Mouse (Mus musculus): Measurements from ENCODE around the gene Pip4p1. TPM values are rescaled to one million over a fixed set of nuclear protein-coding genes. Genes with fewer than 3 reads are reported as not detected.
"Not testable (repeated sequence)": the region's sequence is repeated elsewhere in the genome, so short reads cannot be mapped to it uniquely, and the experiment has no call there.

Gene Pip4p1
- 10 to 100 TPM; 77.4 to 86.4 TPM for total RNA-seq (2021)
- long read RNA-seq, experiment 1, transcript Pip4p1-201 (7 exons, 1,594 nt): minor isoform, 10 of 31 reads
- long read RNA-seq, experiment 1, transcript Pip4p1-205 (7 exons, 2,755 nt): major isoform, 14 of 31 reads
- long read RNA-seq, experiment 1, partial matches to known transcripts: 2 of 31 reads
- long read RNA-seq, experiment 1, other reads (novel, unspliced or antisense): 5 of 31 reads
- long read RNA-seq, experiment 2, transcript Pip4p1-205 (7 exons, 2,755 nt): major isoform, 15 of 42 reads
- long read RNA-seq, experiment 2, transcript Pip4p1-201 (7 exons, 1,594 nt): minor isoform, 12 of 42 reads
- long read RNA-seq, experiment 2, partial matches to known transcripts: 4 of 42 reads
- long read RNA-seq, experiment 2, other reads (novel, unspliced or antisense): 11 of 42 reads

DNA sequence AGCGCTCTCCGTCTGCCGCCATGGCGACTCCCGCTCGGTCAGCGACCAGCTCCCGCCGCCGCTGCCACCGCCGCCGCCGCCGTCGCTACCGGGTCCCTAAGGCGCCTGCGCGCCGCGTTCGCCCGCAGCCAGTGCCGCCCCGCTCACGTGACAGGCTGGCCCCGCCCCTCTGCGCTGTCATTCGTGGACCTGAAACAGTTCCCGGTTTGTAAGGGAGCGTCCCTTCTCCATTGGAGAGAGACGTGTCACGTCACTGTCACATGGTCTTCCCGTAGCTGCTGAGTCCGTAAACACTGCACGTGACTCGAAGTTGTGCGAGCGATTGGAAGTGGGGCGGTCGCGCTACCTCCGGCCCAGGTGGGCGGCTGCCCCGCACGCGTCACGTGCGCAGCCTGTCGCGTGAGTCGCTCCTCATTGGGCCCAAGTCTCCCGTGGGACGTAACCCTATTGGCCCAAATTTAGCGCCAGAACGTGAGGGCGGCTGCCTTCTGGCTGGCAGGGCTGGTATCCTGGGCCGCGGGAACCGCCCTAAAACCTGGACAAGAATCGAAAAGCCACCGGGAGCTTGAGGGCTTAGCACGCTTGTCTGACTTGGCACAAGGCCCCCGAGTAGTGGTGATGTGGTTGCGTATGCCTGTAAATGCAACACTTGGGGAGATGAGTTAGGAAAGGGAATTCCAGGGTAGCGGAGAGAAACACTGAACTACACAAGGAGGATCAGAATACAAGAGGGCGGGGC is at the start of gene Pip4p1, which contains the start of gene Pnp:
Gene Pip4p1 (minus strand): TSS at position 103 of the 739 bp plus-strand sequence.
Gene Pnp (plus strand): TSS at position 329 of the 739 bp plus-strand sequence.
- peak; percentile 98 to 99 for DNase-seq (ENCODE audit: low spot score in 2 of 2)

DNA sequence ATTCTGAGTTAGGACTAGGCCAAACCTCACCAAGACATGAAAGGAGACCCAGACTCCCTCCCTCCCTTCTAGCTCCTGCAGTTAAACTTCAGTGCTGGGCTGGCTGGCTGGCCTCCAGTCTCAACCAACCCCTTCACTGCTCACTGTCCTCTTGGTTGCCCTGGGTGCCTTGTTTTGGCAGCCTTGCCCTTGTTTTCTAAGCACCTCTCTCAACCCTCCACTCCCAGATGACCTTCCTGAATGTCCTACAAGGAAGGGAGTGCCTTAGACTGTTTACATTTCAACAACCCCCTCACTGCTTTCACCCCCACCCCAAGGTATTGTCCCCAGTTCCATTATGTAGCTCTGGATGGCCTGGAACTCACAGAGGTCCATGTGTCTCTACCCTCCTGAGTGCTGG is 49.0 kb upstream of the Pip4p1 start:
- DNase-seq (ENCODE audit: low spot score in 2 of 2): no peak

DNA sequence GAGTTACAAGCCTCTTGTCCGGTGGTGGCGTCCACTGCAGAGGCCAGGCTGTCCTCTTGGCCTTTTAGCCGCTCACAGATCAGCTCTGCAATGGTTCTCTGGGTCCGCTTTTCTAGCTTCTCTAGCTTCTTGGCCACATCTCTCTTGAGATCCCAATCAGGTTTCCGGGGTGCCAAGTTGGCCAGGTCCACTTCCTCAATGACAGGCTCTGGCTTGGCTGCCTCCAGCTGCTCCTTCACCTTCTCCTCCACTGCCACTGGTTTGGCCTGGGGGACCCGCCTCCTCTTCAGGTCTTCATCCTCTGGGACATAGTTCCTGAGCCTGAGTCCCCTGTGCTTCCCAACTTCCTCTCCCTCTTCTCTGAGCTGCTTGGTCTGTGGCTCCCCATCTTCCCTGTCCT is 47.8 kb upstream of the Pip4p1 start:
- DNase-seq (ENCODE audit: low spot score in 2 of 2): not testable (repeated sequence)

DNA sequence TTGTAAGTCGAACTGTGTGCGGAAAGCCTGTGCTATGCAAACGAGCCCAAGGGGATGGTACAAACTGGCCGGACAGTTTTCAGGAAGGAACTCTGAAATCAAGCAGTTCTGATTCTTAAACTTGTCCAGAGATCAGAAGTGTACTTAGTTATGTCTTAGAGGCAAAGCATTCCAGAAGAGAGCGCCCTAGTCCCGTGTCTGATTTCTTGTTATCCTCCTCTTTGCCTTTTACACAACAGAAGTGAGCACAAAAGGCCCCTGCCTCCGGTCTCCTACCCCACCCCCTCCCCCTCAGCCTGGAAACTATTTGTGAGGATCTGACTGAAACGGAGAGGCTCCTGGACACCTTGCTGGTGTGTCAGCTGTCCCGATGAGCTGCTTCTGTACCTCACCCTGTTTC is 46.0 kb upstream of the Pip4p1 start:
- no peak for DNase-seq (ENCODE audit: low spot score in 2 of 2)

DNA sequence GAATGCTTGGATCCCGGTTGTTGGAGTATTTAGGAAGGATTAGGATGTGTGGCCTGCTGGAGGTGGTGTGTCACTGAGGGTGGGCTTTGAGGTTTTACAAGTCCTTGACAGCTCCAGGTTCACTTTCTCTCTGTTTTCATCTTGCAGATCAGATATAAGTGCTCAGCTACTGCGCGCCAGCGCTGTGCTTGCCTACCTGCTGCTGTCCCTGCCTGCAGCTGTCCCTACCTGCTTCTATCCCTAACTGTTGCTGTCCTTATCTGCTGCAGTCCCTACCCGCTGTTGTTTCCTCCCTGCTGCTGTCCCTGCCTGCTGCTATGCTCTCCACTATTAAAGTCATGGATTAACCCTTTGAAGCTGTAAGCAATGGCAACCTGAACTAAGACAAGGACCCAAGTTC is 44.3 kb upstream of the Pip4p1 start:
- no peak for DNase-seq (ENCODE audit: low spot score in 2 of 2)

DNA sequence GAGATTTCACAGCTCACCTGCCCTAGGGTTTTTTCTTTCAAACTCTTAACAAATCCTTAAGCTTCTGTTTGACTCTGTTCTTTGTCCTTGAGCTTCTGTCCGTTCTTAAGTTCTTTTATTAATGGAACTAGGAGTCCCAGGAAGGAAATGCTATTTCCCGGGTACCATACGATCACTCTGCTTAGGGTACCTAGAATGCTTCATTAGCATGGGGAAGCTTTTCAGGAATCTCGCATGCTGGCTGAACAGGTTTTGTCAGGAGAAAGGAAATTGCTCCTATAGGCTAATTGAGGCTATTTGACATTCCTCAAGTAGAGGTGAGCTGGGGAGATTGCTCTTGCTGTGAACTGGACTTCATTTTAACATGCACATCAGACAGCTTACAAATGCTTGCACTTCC is 43.0 kb upstream of the Pip4p1 start:
- no peak for DNase-seq (ENCODE audit: low spot score in 2 of 2)

DNA sequence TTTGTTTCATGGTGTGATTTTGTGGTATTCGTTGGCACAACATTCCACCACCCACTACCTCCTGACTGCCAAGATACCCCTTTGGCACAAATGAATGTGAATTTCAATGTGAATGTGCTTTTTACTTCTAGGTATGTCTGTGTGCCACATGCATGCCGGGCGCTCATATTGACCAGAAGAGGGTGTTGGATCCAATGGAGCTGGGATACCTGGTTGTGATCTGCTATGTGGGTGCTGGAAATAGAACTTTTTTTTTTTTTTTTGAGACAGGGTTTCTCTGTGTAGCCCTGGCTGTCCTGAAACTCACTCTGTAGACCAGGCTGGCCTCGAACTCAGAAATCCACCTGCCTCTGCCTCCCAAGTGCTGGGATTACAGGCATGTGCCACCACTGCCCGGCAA is 42.4 kb upstream of the Pip4p1 start:
- not testable (repeated sequence) for DNase-seq (ENCODE audit: low spot score in 2 of 2)

DNA sequence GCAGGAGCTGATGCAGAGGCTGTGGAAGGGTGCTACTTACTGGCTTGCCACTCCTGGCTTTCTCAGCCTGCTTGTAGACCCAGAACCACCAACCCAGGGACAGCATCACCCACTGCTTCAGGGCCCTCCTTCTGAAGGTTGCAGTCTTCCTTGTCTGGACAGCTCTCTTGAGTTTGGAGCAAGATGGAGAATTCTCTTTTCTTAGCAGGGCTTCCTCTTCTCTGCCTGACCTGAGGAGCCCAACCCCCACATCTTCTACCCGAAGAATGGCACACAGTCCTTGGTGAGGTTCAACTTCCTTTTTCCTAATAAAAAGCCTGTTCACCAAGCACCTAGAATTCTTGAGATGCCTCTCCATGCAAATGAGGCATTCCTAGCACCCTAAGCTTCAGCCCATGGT is 40.2 kb upstream of the Pip4p1 start:
- no peak for DNase-seq (ENCODE audit: low spot score in 2 of 2)

DNA sequence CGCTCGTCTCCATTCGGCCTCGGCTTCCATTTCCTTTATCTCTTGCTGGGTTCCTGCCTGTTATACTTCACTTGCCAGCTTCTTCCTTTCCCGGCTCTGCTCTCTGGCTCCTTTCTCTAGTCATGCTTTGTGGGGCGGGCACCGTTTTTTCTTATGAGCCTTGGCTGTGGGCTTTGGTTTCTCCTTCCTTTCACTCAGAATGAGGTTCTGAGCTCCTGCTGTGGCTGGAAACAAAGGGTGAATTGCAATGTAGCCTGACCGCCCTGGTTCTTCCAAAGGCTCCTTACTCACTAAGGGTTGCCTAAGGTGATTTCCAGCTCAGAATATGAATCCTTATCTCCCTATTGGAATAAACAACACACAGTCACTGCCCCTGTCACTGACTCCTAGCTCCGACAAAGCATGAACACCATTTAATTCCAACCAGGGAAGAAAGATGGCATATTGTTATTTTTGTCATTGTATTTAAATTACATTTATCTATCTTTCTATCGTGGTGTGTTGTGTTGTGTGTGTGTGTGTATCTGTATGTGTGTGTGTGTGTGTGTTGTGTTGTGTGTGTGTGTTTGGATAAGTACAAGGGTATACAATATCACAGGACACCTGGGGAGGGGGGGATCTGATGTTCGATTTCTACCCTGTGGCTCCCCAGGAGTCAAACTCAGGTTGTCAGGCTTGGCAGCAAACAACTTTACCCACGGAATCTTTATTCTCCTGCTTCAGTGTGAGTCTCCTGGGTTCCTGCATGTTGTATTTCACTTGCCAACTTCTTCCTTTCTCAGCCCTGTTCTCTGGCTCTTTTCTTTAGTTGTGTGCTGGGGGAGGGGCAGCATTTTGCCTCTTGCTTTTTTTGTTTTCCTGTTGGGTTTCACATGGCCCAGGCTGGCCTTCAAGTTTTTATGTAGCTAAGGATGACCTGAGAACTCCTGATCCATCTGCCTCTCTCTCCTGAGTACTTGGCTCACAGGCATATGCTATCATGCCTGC is 39.2 kb upstream of the Pip4p1 start:
- peak; percentile 50 to 81 for DNase-seq (ENCODE audit: low spot score in 2 of 2)

DNA sequence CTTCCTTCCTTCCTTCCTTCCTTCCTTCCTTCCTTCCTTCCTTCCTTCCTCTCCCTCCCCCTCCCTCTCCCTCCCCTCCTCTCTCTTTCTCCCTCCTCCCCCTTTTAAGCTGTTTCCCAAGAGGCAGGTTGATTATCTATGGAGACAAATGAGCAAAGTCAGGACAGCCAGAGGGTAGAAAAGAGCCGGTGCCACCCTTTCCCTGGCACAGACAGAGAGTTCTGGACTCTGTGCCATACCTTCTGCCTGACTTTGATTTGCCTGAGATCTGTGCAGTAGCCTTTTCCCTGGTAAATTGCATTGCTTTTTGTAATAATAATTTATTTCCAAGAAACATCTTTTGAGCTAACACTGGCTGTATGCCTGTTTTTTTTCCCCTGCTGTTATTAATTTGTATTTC is 38.4 kb upstream of the Pip4p1 start:
- DNase-seq (ENCODE audit: low spot score in 2 of 2): peak; percentile 9 to 21

DNA sequence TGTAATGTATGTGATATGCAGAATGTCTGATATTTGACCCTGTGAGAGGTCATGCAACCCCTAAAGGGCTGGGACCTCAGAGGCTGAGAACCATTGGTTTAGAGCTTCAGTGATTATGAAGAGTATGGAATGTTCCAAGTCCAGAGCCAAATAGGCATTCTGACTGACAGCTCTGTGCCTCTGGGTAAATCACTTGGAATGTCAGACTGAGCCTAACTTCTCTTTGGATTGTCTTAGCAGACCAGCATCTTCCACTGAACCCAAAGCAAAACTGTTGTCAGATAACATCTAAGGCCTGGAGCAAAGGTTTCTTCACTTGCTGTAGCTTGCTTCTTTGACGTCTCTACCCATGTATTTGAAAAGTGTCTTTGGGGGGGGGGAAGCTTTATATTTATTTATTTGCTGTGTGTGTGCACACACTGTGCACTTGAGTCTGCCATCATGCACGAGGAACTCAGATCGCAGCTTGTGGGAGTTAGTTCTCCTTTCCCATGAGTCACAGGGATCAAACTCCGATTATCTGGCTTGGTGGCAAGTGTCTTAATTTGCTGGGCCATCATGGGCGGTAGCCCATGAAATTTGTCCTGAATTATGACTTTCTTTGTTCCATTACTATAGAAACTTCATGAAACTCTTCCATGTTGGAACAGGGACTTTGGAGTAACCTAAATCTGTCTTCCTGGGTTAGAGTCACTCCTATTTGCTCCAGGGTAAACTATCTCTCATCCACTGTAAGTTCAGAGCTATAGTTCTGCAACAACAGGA is 37.7 kb upstream of the Pip4p1 start:
- DNase-seq (ENCODE audit: low spot score in 2 of 2): no peak

DNA sequence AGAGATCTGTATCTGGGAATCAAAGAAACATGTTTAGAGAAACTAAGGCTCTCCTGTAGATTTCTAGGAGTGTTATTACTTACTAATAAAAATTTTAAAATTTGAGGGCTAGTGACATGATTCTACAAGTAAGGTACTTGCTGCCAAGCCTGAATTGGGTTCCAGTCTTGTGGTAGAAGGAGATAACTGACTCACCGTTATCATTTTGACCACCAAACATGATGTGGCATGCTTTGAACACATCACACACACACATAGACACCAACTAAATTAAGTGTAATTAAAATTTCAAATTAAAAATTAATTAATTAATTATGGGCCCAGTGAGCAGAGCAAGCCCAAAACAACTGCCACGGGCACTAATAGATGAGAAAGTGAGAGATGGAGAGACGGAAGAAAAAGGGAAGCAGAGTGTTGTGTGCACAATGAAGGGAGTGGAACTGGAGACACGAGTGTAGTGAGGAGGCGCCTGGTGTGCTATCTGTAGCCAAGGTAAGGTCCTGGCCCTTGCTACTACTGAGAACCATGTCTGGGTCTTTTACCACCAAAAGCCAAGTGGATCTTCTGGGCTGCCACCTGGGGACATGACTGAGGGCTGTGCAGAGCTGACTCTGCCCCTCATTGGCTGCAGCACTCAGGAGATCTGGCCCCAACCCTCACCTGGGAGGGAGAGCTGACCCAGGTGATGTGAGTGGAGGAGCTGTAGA is 27.8 kb upstream of the Pip4p1 start:
- not testable (repeated sequence) for DNase-seq (ENCODE audit: low spot score in 2 of 2)

DNA sequence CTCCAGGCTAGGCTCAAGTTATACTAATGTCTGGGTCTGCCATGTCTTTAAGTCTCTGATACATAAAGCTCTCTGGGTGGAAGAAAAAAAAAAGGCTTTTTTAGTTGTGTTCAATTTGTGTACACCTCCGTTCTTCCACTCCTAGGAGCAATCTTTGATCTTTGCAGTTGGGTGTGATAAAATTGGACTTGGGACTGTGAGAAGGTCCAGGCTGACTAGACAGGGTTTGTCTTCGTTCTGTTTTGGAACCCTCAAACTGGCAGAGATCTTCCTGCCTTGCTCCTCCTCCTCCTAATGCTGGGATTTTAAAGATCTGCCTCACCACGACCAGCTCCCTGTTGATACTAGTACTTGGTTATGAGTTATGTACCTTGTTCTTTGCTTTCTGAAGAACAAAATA is 26.5 kb upstream of the Pip4p1 start:
- DNase-seq (ENCODE audit: low spot score in 2 of 2): not testable (repeated sequence)

DNA sequence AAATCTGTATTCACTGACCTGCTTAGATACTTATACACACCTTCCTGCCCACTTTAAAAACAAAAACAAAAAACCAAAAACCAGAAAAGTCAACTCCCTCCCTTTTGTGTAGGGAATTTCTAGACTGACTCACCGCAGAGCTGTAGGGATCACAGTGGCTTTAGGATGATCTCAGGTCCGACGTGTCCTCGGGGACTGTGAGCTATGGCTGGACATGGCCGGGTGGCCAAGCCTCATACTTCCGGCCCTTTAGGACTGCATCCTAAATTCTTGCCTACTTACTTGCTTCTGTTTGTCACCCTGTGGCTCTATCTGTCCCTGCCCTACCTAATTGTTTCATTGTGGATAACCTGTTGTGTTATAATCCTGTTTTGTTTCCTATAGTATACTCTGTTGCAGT is 26.1 kb upstream of the Pip4p1 start:
- not testable (repeated sequence) for DNase-seq (ENCODE audit: low spot score in 2 of 2)

DNA sequence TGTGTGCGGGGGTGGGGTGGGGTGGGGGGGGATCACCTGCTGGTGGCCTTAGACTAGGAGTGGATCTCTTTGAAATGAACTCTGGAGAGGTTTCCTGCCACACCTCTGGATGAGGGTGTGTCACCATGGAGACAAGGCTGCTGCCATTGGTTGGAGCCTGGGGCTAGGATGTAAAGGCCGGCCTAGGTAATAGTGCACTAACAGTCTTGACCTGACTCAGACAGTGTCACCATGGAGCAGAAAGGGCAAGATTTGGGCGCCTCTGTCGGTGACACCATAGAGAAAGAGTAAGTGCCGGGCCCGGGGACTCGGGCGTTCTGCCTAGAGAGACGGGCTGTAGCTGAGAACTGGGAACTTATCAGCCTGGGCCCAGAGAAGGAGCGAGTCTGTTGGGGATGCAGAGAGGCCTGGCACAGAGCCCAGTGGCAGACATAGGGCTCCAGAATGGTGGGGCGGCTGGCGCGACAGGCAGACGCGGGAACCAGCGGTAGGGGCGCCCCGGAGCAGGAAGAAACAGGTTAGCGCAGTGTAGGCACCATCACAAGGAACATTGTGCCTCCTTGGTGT is 25.4 kb upstream of the Pip4p1 start, which contains the start of gene Pnp2:
Gene Pnp2 (plus strand): TSS at position 51 of the 567 bp plus-strand sequence.
- DNase-seq (ENCODE audit: low spot score in 2 of 2): peak; percentile 50 to 64

DNA sequence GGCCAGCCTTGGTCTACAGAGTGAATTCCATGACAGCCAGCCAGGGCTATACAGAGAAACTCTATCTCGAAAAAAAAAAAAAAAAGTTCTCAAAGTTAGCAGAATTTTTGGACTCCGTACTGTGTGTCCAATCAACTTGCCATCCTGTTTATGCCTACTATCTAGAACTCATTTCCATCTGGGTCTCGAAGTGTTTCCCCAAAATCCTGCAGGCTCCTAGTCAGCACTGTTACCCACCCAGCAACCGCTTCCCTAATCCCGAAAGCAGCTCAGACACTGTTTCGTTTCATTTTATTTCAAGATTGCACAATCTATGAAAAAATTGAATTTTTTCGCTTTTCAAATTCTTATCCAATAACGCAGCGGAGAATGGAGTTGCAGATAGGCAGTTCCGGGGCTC is 24.8 kb upstream of the Pip4p1 start:
- DNase-seq (ENCODE audit: low spot score in 2 of 2): no peak

DNA sequence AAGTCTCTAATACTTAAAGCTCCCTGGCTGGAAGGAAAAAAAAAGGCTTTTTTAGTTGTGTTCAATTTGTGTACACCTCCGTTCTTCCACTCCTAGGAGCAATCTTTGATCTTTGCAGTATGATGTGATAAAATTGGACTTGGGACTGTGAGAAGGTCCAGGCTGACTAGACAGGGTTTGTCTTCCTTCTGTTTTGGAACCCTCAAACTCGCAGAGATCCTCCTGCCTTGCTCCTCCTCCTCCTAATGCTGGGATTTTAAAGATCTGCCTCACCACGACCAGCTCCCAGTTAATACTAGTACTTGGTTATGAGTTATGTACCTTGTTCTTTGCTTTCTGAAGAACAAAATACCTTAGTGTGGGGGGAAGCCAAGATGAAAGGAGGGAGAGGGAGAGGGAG is 14.9 kb upstream of the Pip4p1 start:
- not testable (repeated sequence) for DNase-seq (ENCODE audit: low spot score in 2 of 2)

DNA sequence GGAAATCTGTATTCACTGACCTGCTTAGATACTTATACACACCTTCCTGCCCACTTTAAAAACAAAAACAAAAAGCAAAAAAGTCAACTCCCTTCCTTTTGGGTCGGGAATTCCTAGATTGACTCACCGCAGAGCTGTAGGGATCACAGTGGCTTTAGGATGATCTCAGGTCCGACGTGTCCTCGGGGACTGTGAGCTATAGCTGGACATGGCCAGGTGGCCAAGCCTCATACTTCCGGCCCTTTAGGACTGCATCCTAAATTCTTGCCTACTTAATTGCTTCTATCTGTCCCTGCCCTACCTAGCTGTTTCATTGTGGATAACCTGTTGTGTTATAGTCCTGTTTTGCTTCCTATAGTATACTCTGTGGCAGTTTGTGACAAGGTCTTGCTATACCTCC is 14.4 kb upstream of the Pip4p1 start:
- not testable (repeated sequence) for DNase-seq (ENCODE audit: low spot score in 2 of 2)

DNA sequence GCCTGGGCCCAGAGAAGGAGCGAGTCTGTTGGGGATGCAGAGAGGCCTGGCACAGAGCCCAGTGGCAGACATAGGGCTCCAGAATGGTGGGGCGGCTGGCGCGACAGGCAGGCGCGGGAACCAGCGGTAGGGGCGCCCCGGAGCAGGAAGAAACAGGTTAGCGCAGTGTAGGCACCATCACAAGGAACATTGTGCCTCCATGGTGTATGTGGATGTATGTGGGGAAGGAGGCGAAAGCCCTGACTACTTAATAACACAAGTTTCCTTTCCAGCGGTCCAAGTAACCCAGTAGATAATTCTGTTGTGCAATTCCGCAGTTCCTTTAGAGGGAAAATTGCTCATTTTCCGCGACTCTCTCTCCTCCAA is 14.0 kb upstream of the Pip4p1 start:
- DNase-seq (ENCODE audit: low spot score in 2 of 2): not testable (repeated sequence)

Measured in layer of hippocampus, postnatal 14 days (tissue).